Mouse (Mus musculus): ENCODE results near the gene Casz1.

DNA sequence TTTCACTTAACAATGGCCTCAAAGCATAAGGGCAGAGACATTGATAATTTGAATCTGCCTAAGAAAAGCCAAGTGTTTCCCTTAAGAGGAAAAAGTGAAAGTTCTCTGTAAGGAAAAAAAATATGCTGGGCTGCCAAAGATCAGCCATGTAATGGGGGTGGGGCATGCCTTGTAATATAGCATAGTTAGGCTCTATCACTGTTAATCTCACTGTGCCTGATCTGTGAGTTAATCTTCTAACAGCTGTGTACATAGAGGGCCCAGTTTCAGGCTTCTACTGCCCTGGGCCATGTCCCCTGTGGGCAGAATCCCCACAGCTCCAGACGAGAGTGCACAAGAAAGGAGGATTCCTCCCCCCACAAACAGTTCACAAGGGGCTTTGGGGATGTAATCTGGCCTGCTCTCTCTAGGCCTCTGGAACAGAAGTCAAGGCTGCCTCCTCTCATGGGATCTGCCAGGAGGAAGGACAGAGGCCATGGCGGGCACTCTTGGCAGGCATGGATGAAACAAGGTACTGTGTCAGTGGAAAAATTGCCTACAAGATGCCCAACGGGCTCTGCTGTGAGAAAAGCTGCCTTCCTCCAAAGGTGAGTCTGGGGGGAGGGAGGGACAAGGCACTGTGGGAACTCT, 167.5 kb downstream of the Casz1 start:
- no peak for TF ChIP-seq CTCF (IDR thresholded peaks at IDR 0.05; ENCODE audit: low read depth)
- TF ChIP-seq EP300 (optimal IDR thresholded peaks at IDR 0.05): no peak
